Mouse (Mus musculus): Measurements from ENCODE around the gene Olfr150.

- TF ChIP-seq CTCF (IDR thresholded peaks at IDR 0.05; ENCODE audit: borderline replicate concordance, control insufficient read depth, extremely low read depth, insufficient read depth, low read length, poor library complexity), result no peak
- TF ChIP-seq POLR2A (IDR thresholded peaks at IDR 0.05; ENCODE audit: control insufficient read depth, extremely low read depth, insufficient read depth, low read length, poor library complexity), result no peak
Measured at GRCm38 (mm10) chr9:39708958-39709357, 21.8 kb upstream of the Olfr150 start.
